In genomic region chr16:35890645-35891044, GRCm38 (mm10) we compare ENCODE assay signal across 12 mouse cellular contexts. TPM values are rescaled to one million over a fixed set of nuclear protein-coding genes. Genes with fewer than 3 reads are reported as not detected.
DNase-seq lines count a peak whose midpoint lies in the region; ATAC-seq and TF ChIP-seq lines count a peak whose summit lies in the region.
"Had no signal": no experiment of that assay in that cellular context is flagged by ENCODE, and none has a peak within 500 bp of the region (broad histone marks: within the 10 kb centered on the region; RNA-seq: fewer than 3 reads in every experiment).

No protein-coding gene starts in this region.

- H3K4me3 ChIP-seq in lung, adult 2 months (replicated peaks; ENCODE audit: extremely low read depth, low read depth, low read length): no peak overlapping the region
- no peak overlapping the region for H3K4me3 ChIP-seq in G1E (ENCODE audit: low read depth, low read length)
- H3K4me3 ChIP-seq: heart, embryonic 12.5 days; lung, embryonic 15.5 days had no signal

- no peaks in the 10 kb centered on the region for H3K4me1 ChIP-seq in lung, adult 2 months (ENCODE audit: control insufficient read depth, insufficient read depth, low read length)
- peaks cover 14% of the 10 kb centered on the region for H3K4me1 ChIP-seq in G1E (ENCODE audit: insufficient read depth, low read depth, low read length)
- H3K4me1 ChIP-seq: lung, embryonic 15.5 days had no signal

- peak; percentile 16 for DNase-seq in embryo, embryonic 10.5 days (ENCODE audit: low spot score)
- DNase-seq in embryo, embryonic 11 days: no peak
- no peak for DNase-seq in lung, adult 2 months
- DNase-seq in lung, postnatal 10 days: no peak
- no peak for DNase-seq in G1E (ENCODE audit: low spot score)
- DNase-seq in naive thymus-derived CD4-positive, alpha-beta T cell, adult 2 months (ENCODE audit: low read depth): peak; percentile 28
- DNase-seq in testis, postnatal 10 days (ENCODE audit: low spot score): no peak
- no peak for DNase-seq in right cerebral cortex, postnatal 4 days
- DNase-seq: B cell, adult 2 months; kidney, postnatal 4 days had no signal

- H3K9me3 ChIP-seq in G1E (replicated peaks): no peaks in the 10 kb centered on the region
- H3K9me3 ChIP-seq: heart, embryonic 12.5 days; lung, embryonic 15.5 days had no signal

- TF ChIP-seq CTCF in lung, adult 2 months (IDR thresholded peaks at IDR 0.05; ENCODE audit: insufficient read depth, low read length): peak; percentile 40
- peak; percentile 31; the same call in 1 of the 2 replicates for TF ChIP-seq CTCF in G1E (IDR thresholded peaks at IDR 0.05; ENCODE audit: low read depth, low read length)

- ATAC-seq in G1E (ENCODE audit: extremely low read depth, insufficient number of reproducible peaks, low FRiP score, poor library complexity, severe bottlenecking): no peak

- H3K36me3 ChIP-seq in G1E (replicated peaks): no peaks in the 10 kb centered on the region
- H3K36me3 ChIP-seq: heart, embryonic 12.5 days; lung, embryonic 15.5 days had no signal

- peaks cover 7% of the 10 kb centered on the region; the same call in 1 of the 2 replicates for H3K27me3 ChIP-seq in G1E (ENCODE audit: insufficient read depth, low read length)
- H3K27me3 ChIP-seq: heart, embryonic 12.5 days; lung, embryonic 15.5 days had no signal

- no peak for TF ChIP-seq POLR2A in lung, adult 2 months (IDR thresholded peaks at IDR 0.05; ENCODE audit: borderline replicate concordance, extremely low read depth, low read depth, low read length)

- WGBS in lung, adult 2 months: 77% methylated on average over 3 of the region's 3 CpGs

RNA-seq across cellular contexts. Expression of gene Parp14, which starts 19.3 kb away (rescaled TPM):
- polyA plus RNA-seq in lung, adult 2 months (2012; rRNA removed): 7.5 and 10.0 TPM in 2 replicates
- total RNA-seq in G1E (2014; fragmentation: Nextera tagmentation): 3.4 and 5.5 TPM in 2 replicates
- total RNA-seq in G1E (2017): 4.6 and 6.1 TPM in 2 replicates
- 1.5 and 2.1 TPM in 2 replicates for polyA plus RNA-seq in G1E (2012)

RNA-seq across cellular contexts. Expression of gene Parp9, which starts 47.6 kb away (rescaled TPM):
- 5.9 and 8.2 TPM in 2 replicates for polyA plus RNA-seq in lung, adult 2 months (2012; rRNA removed)
- total RNA-seq in G1E (2014; fragmentation: Nextera tagmentation) (13.5 and 15.2 TPM in 2 replicates), G1E (2017) (32.8 and 36.4 TPM in 2 replicates)
- 1.6 and 2.1 TPM in 2 replicates for polyA plus RNA-seq in G1E (2012)

RNA-seq across cellular contexts. Expression of gene Dtx3l, which starts 48.3 kb away (rescaled TPM):
- polyA plus RNA-seq in lung, adult 2 months (2012; rRNA removed): 5.9 and 7.8 TPM in 2 replicates
- total RNA-seq in G1E (2014; fragmentation: Nextera tagmentation) (15.2 and 15.4 TPM in 2 replicates), G1E (2017) (13.0 and 17.5 TPM in 2 replicates)
- polyA plus RNA-seq in G1E (2012): 2.1 and 3.5 TPM in 2 replicates

Comparison
In these comparisons a context has a peak if more than half of its experiments do, and no peak if none do; other contexts are left out.
1. DNase-seq: peak in embryo, embryonic 10.5 days (single experiment) and naive thymus-derived CD4-positive, alpha-beta T cell, adult 2 months (single experiment); none in embryo, embryonic 11 days (single experiment), lung, adult 2 months (single experiment), lung, postnatal 10 days (single experiment), G1E (single experiment), testis, postnatal 10 days (single experiment) and right cerebral cortex, postnatal 4 days (single experiment).